Mouse (Mus musculus) kidney, postnatal 0 days (tissue): ENCODE measurements around the gene D430041D05Rik. TPM values are rescaled to one million over a fixed set of nuclear protein-coding genes. Genes with fewer than 3 reads are reported as not detected.

Experiments
- ATAC-seq: fragments of 200-750 bp; cut with Nextera tagmentation; replicated peaks from 2 replicates; pipeline ENCODE4 v1.8.0; 2017; ENCODE audit warnings: low read depth, moderate number of reproducible peaks, moderate TSS enrichment, moderate library complexity; ENCODE audit not compliant: low FRiP score
- DNase-seq: peaks from one replicate; pipeline ENCODE4 v3.0.0-alpha.2; 2016; ENCODE audit warnings: low spot score
- H3K27ac ChIP-seq: fragments of 300-500 bp; sonication (generic); 2 replicates; pipeline ENCODE4 v1.5.1; 2014; ENCODE audit warnings: mild to moderate bottlenecking
- H3K27me3 ChIP-seq: fragments of 300-500 bp; sonication (generic); 2 replicates; pipeline ENCODE4 v1.6.1; 2014; ENCODE audit warnings: low read length, mixed read lengths; ENCODE audit not compliant: insufficient read depth
- H3K36me3 ChIP-seq: fragments of 300-500 bp; sonication (generic); 2 replicates; pipeline ENCODE4 v1.6.1; 2014; ENCODE audit warnings: low read length, mixed read lengths; ENCODE audit not compliant: insufficient read depth
- H3K4me1 ChIP-seq: fragments of 300-500 bp; sonication (generic); replicated peaks from 2 replicates; pipeline ENCODE4 v1.6.1; 2014; ENCODE audit warnings: antibody characterized with exemption, low read length, mixed read lengths; ENCODE audit not compliant: insufficient read depth
- H3K4me2 ChIP-seq: fragments of 300-500 bp; sonication (generic); 2 replicates; pipeline ENCODE4 v1.6.1; 2014; ENCODE audit warnings: mild to moderate bottlenecking, low read length, moderate library complexity, mixed read lengths
- H3K4me3 ChIP-seq: fragments of 300-500 bp; sonication (generic); replicated peaks from 2 replicates; pipeline ENCODE4 v1.5.1; 2014; ENCODE audit warnings: low read depth, low read length
- H3K9ac ChIP-seq: fragments of 300-500 bp; sonication (generic); 2 replicates; pipeline ENCODE4 v1.6.1; 2014; ENCODE audit warnings: low read depth, low read length
- H3K9me3 ChIP-seq: fragments of 300-500 bp; sonication (generic); replicated peaks from 2 replicates; pipeline ENCODE4 v1.6.1; 2016; ENCODE audit warnings: low read length, inconsistent platforms, mixed read lengths
- CTCF ChIP-seq: IDR thresholded peaks from 2 replicates; pipeline ENCODE4 v1.5.1; 2016; ENCODE audit warnings: antibody characterized with exemption, low read depth, mild to moderate bottlenecking, moderate library complexity
- WGBS: fragments of 180-500 bp; shearing (Covaris S2); extraction: QIAGEN DNeasy Blood & Tissue Kit; methylation state at CpG from one replicate; pipeline ENCODE4 v1.1.7; 2014; 5-methylcytosine and 5-hydroxymethylcytosine counted together
- polyA plus RNA-seq: library from polyadenylated mRNA; unstranded; fragments of >200 nt; fragmentation: Nextera tagmentation; extraction: Ambion mirVana; gene quantifications from 2 replicates; pipeline ENCODE4 v1.2.1, GENCODE M21; 2015

Gene D430041D05Rik
- polyA plus RNA-seq, 1 experiment from 2014 or later, result 0.22 TPM

- H3K27me3 ChIP-seq, result no peaks in the 10 kb centered on the region
- TF ChIP-seq CTCF, result no peak
- WGBS, result 81% methylated on average over 8 of the region's 8 CpGs
- no peak overlapping the region for H3K4me3 ChIP-seq
- no peaks in the 10 kb centered on the region for H3K36me3 ChIP-seq
- DNase-seq (no peak), ATAC-seq (no peak)
- 0 out of 2 replicates have a peak, but pooled peaks cover 2% of the 10 kb centered on the region for H3K4me1 ChIP-seq
- H3K9ac ChIP-seq, result no peak overlapping the region
- H3K27ac ChIP-seq, result no peak overlapping the region
- H3K9me3 ChIP-seq, result no peaks in the 10 kb centered on the region
- H3K4me2 ChIP-seq, result no peak overlapping the region
Observed at GRCm38 (mm10) chr2:104316483-104316882, 94.3 kb downstream of the D430041D05Rik start.

- WGBS, result 44% methylated on average over 6 of the region's 6 CpGs
- Histone ChIP-seq H3K27ac (no peak overlapping the region), H3K36me3 (no peaks in the 10 kb centered on the region), H3K9ac (no peak overlapping the region), H3K9me3 (no peaks in the 10 kb centered on the region), H3K4me2 (no peak overlapping the region), H3K4me1 (0 out of 2 replicates have a peak, but pooled peaks cover 1% of the 10 kb centered on the region), H3K4me3 (no peak overlapping the region), H3K27me3 (no peaks in the 10 kb centered on the region)
- DNase-seq (no peak), ATAC-seq (no peak)
- TF ChIP-seq CTCF, result no peak
Observed at GRCm38 (mm10) chr2:104313246-104313645, 97.6 kb downstream of the D430041D05Rik start.

DNA sequence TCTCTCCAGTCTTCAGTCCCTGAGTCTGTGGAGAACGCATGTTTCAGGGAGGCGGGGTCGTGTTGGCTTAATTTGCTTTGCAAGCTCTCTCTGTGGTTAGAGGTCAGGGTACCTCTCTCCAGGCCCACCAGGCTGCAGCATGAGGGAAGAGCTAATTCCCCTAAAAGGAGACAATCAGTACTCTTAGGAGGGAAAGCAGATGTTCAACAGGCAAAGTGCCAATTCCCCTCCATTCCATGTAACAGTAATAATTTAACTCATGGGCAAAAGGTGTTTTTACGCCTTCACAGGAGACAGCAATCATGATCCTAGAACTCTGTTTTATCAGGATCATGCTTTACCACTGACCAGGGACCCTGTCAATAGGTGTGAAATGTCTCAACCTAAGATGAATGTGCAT lies 103.7 kb downstream of the D430041D05Rik start:
- 69% methylated on average over 4 of the region's 4 CpGs for WGBS
- Histone ChIP-seq H3K4me1 (no peaks in the 10 kb centered on the region), H3K4me2 (no peak overlapping the region), H3K4me3 (no peak overlapping the region), H3K9ac (no peak overlapping the region), H3K27me3 (no peaks in the 10 kb centered on the region), H3K9me3 (no peaks in the 10 kb centered on the region), H3K27ac (no peak overlapping the region), H3K36me3 (no peaks in the 10 kb centered on the region)
- DNase-seq (no peak), ATAC-seq (no peak)
- TF ChIP-seq CTCF, result no peak

GRCm38 (mm10) chr2:104305722-104306121 lies 105.1 kb downstream of the D430041D05Rik start:
- H3K4me1 ChIP-seq, result no peaks in the 10 kb centered on the region
- H3K4me3 ChIP-seq, result no peak overlapping the region
- H3K27me3 ChIP-seq, result no peaks in the 10 kb centered on the region
- no peak overlapping the region for H3K4me2 ChIP-seq
- no peaks in the 10 kb centered on the region for H3K36me3 ChIP-seq
- no peak for TF ChIP-seq CTCF
- no peak for ATAC-seq
- 80% methylated on average over 5 of the region's 5 CpGs for WGBS
- H3K9me3 ChIP-seq, result no peaks in the 10 kb centered on the region
- DNase-seq, result no peak
- no peak overlapping the region for H3K27ac ChIP-seq
- no peak overlapping the region for H3K9ac ChIP-seq

DNA sequence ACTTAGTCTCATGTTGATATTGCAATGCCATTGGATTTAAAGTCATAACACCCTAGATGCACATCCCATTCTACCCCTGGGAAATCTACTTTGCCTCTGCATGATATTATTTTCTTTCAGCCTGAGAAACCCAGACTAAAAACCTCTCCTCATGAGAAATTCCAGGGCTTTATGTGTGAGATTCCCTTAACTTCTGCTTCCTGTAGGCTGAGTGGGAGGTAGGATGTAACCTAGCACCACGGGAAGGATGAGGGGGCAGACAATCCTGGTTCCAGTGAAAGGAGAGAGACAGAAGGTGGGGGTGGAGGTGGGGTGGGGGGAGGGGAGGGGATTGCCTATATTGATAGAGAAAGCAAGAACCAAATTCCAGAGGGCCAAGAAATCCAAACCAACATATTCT lies 110.9 kb downstream of the D430041D05Rik start:
- WGBS, result 22% methylated on average over 1 of the region's 1 CpGs
- TF ChIP-seq CTCF, result no peak
- Histone ChIP-seq H3K9me3 (no peaks in the 10 kb centered on the region), H3K4me2 (no peak overlapping the region), H3K36me3 (no peaks in the 10 kb centered on the region), H3K4me3 (no peak overlapping the region), H3K4me1 (no peaks in the 10 kb centered on the region), H3K27me3 (no peaks in the 10 kb centered on the region), H3K9ac (no peak overlapping the region), H3K27ac (no peak overlapping the region)
- peak; percentile 4 for DNase-seq
- ATAC-seq, result no peak

GRCm38 (mm10) chr2:104299160-104299559 lies 111.7 kb downstream of the D430041D05Rik start:
- TF ChIP-seq CTCF, result no peak
- Histone ChIP-seq H3K4me1 (no peaks in the 10 kb centered on the region), H3K27me3 (no peaks in the 10 kb centered on the region), H3K4me2 (no peak overlapping the region), H3K9ac (no peak overlapping the region), H3K36me3 (no peaks in the 10 kb centered on the region), H3K9me3 (no peaks in the 10 kb centered on the region), H3K4me3 (no peak overlapping the region), H3K27ac (no peak overlapping the region)
- peak; percentile 93 for DNase-seq
- WGBS, result 6% methylated on average over 7 of the region's 7 CpGs
- ATAC-seq, result no peak

- no peak for DNase-seq
- H3K36me3 ChIP-seq, result no peaks in the 10 kb centered on the region
- no peak overlapping the region for H3K4me3 ChIP-seq
- TF ChIP-seq CTCF, result no peak
- H3K9ac ChIP-seq, result no peak overlapping the region
- no peak for ATAC-seq
- no peak overlapping the region for H3K27ac ChIP-seq
- H3K4me2 ChIP-seq, result no peak overlapping the region
- WGBS, result 71% methylated on average over 3 of the region's 3 CpGs
- no peaks in the 10 kb centered on the region for H3K4me1 ChIP-seq
- no peaks in the 10 kb centered on the region for H3K9me3 ChIP-seq
- no peaks in the 10 kb centered on the region for H3K27me3 ChIP-seq
Observed at GRCm38 (mm10) chr2:104286821-104287220, 124.0 kb downstream of the D430041D05Rik start.
